Comparison of ENCODE assay signal across 21 mouse cellular contexts in genomic region chr9:63206769-63207276, GRCm38 (mm10). TPM values are rescaled to one million over a fixed set of nuclear protein-coding genes. Genes with fewer than 3 reads are reported as not detected.
A peak's percentile ranks its signal among the peaks of the same experiment; 100 is the strongest.
DNase-seq lines count a peak whose midpoint lies in the region; ATAC-seq lines count a peak whose summit lies in the region.
"Had no signal": no experiment of that assay in that cellular context is flagged by ENCODE, and none has a peak within 500 bp of the region (broad histone marks: within the 10 kb centered on the region; RNA-seq: fewer than 3 reads in every experiment).

No protein-coding gene starts in this region.

- DNase-seq in forebrain, embryonic 14.5 days (ENCODE audit: low spot score), result peak; percentile 38
- no peak for DNase-seq in forebrain, embryonic 11.5 days (ENCODE audit: low spot score)
- DNase-seq in hindbrain, embryonic 11.5 days (ENCODE audit: low spot score), result peak; percentile 56
- DNase-seq in midbrain, embryonic 11.5 days (ENCODE audit: low spot score, missing footprints), result peak; percentile 92
- DNase-seq: adrenal gland, postnatal 10 days; cerebellum, adult 11-12 months; cerebellum, adult 9-10 months; cerebellum, postnatal 25 days; gastrocnemius, postnatal 14 days; heart, postnatal 36 days had no signal

- no peaks in the 10 kb centered on the region for H3K27me3 ChIP-seq in forebrain, embryonic 14.5 days (replicated peaks; ENCODE audit: control insufficient read depth, insufficient read depth, low read length)
- H3K27me3 ChIP-seq in forebrain, embryonic 11.5 days (ENCODE audit: control insufficient read depth, insufficient read depth, low read length), result no peaks in the 10 kb centered on the region
- no peaks in the 10 kb centered on the region for H3K27me3 ChIP-seq in hindbrain, embryonic 11.5 days (ENCODE audit: control insufficient read depth, insufficient read depth, low read length)
- H3K27me3 ChIP-seq in hindbrain, embryonic 16.5 days (replicated peaks; ENCODE audit: control insufficient read depth, insufficient read depth, low read length), result no peaks in the 10 kb centered on the region
- no peaks in the 10 kb centered on the region for H3K27me3 ChIP-seq in midbrain, embryonic 11.5 days (ENCODE audit: control insufficient read depth, insufficient read depth, low read length)
- H3K27me3 ChIP-seq in midbrain, embryonic 15.5 days (replicated peaks), result no peaks in the 10 kb centered on the region
- H3K27me3 ChIP-seq in neural tube, embryonic 12.5 days (replicated peaks), result no peaks in the 10 kb centered on the region
- 0 out of 2 replicates have a peak, but pooled peaks cover 4% of the 10 kb centered on the region for H3K27me3 ChIP-seq in neural tube, embryonic 15.5 days (replicated peaks)
- H3K27me3 ChIP-seq: heart, embryonic 12.5 days; hindbrain, embryonic 15.5 days had no signal

- no peak for ATAC-seq in forebrain, embryonic 14.5 days
- ATAC-seq in forebrain, embryonic 11.5 days (replicated peaks; ENCODE audit: low FRiP score), result no peak
- ATAC-seq in hindbrain, embryonic 11.5 days (ENCODE audit: low FRiP score), result peak; percentile 56
- no peak for ATAC-seq in hindbrain, embryonic 16.5 days
- ATAC-seq in midbrain, embryonic 11.5 days (ENCODE audit: low FRiP score), result 0 out of 2 replicates have a peak, but pooled peaks have one; percentile 58
- ATAC-seq in midbrain, embryonic 15.5 days (replicated peaks), result no peak
- ATAC-seq in neural tube, embryonic 12.5 days (ENCODE audit: low FRiP score, low read depth), result no peak
- ATAC-seq in neural tube, embryonic 15.5 days (ENCODE audit: low FRiP score), result no peak
- ATAC-seq: forebrain, embryonic 16.5 days had no signal

- no peak overlapping the region for H3K4me3 ChIP-seq in forebrain, embryonic 14.5 days (ENCODE audit: low read depth, low read length)
- H3K4me3 ChIP-seq in forebrain, embryonic 11.5 days (ENCODE audit: low read depth, low read length), result no peak overlapping the region
- no peak overlapping the region for H3K4me3 ChIP-seq in hindbrain, embryonic 11.5 days (ENCODE audit: low read depth, low read length)
- H3K4me3 ChIP-seq in hindbrain, embryonic 16.5 days (ENCODE audit: low read length), result no peak overlapping the region
- no peak overlapping the region for H3K4me3 ChIP-seq in midbrain, embryonic 11.5 days (ENCODE audit: low read depth, low read length)
- H3K4me3 ChIP-seq in midbrain, embryonic 15.5 days, result no peak overlapping the region
- no peak overlapping the region for H3K4me3 ChIP-seq in neural tube, embryonic 12.5 days
- H3K4me3 ChIP-seq in neural tube, embryonic 15.5 days (replicated peaks), result no peak overlapping the region
- H3K4me3 ChIP-seq: embryonic facial prominence, embryonic 10.5 days; heart, embryonic 12.5 days; hindbrain, embryonic 15.5 days had no signal

- H3K36me3 ChIP-seq in forebrain, embryonic 14.5 days (ENCODE audit: control insufficient read depth, insufficient read depth, low read length), result no peaks in the 10 kb centered on the region
- no peaks in the 10 kb centered on the region; the same call in 1 of the 2 replicates for H3K36me3 ChIP-seq in forebrain, embryonic 11.5 days (ENCODE audit: control insufficient read depth, insufficient read depth, low read length)
- no peaks in the 10 kb centered on the region for H3K36me3 ChIP-seq in hindbrain, embryonic 11.5 days (ENCODE audit: control insufficient read depth, insufficient read depth, low read length)
- peaks cover 2% of the 10 kb centered on the region; the same call in 1 of the 2 replicates for H3K36me3 ChIP-seq in hindbrain, embryonic 16.5 days (ENCODE audit: control insufficient read depth, insufficient read depth, low read length)
- H3K36me3 ChIP-seq in midbrain, embryonic 11.5 days (ENCODE audit: control insufficient read depth, insufficient read depth, low read length), result 0 out of 2 replicates have a peak, but pooled peaks cover 2% of the 10 kb centered on the region
- no peaks in the 10 kb centered on the region for H3K36me3 ChIP-seq in midbrain, embryonic 15.5 days (replicated peaks)
- peaks cover 8% of the 10 kb centered on the region; the same call in 1 of the 2 replicates for H3K36me3 ChIP-seq in neural tube, embryonic 12.5 days
- H3K36me3 ChIP-seq in neural tube, embryonic 15.5 days, result no peaks in the 10 kb centered on the region
- H3K36me3 ChIP-seq: hindbrain, embryonic 15.5 days had no signal

- no peak overlapping the region for H3K9ac ChIP-seq in forebrain, embryonic 14.5 days (ENCODE audit: low read length)
- no peak overlapping the region for H3K9ac ChIP-seq in forebrain, embryonic 11.5 days (ENCODE audit: low read length)
- H3K9ac ChIP-seq in hindbrain, embryonic 11.5 days (ENCODE audit: low read depth, low read length), result no peak overlapping the region
- H3K9ac ChIP-seq in hindbrain, embryonic 16.5 days (ENCODE audit: low read depth, low read length), result no peak overlapping the region
- no peak overlapping the region for H3K9ac ChIP-seq in midbrain, embryonic 11.5 days (ENCODE audit: low read length)
- no peak overlapping the region for H3K9ac ChIP-seq in midbrain, embryonic 15.5 days
- no peak overlapping the region for H3K9ac ChIP-seq in neural tube, embryonic 12.5 days
- no peak overlapping the region for H3K9ac ChIP-seq in neural tube, embryonic 15.5 days (replicated peaks)
- H3K9ac ChIP-seq: heart, embryonic 12.5 days; hindbrain, embryonic 15.5 days had no signal

- 48% methylated on average over 15 of the region's 15 CpGs for WGBS in forebrain, embryonic 14.5 days
- 73% methylated on average over 15 of the region's 15 CpGs for WGBS in forebrain, embryonic 11.5 days
- WGBS in hindbrain, embryonic 11.5 days, result 40% methylated on average over 15 of the region's 15 CpGs
- 34% methylated on average over 15 of the region's 15 CpGs for WGBS in hindbrain, embryonic 16.5 days
- 47% methylated on average over 15 of the region's 15 CpGs for WGBS in midbrain, embryonic 11.5 days
- WGBS in midbrain, embryonic 15.5 days, result 31% methylated on average over 15 of the region's 15 CpGs
- whole genome bisulfite sequencing in neural tube, embryonic 12.5 days, result 39% methylated on average over 15 of the region's 15 CpGs
- 35% methylated on average over 15 of the region's 15 CpGs for whole genome bisulfite sequencing in neural tube, embryonic 15.5 days

- H3K27ac ChIP-seq in forebrain, embryonic 14.5 days (ENCODE audit: low read depth, low read length), result no peak overlapping the region
- no peak overlapping the region for H3K27ac ChIP-seq in forebrain, embryonic 11.5 days (ENCODE audit: low read depth, low read length)
- H3K27ac ChIP-seq in hindbrain, embryonic 11.5 days (ENCODE audit: low read depth, low read length), result peak overlapping the region; percentile 10; the same call in 1 of the 2 replicates
- no peak overlapping the region for H3K27ac ChIP-seq in hindbrain, embryonic 16.5 days (ENCODE audit: low read depth, low read length)
- no peak overlapping the region; the same call in 1 of the 2 replicates for H3K27ac ChIP-seq in midbrain, embryonic 11.5 days (ENCODE audit: low read depth, low read length)
- H3K27ac ChIP-seq in midbrain, embryonic 15.5 days, result no peak overlapping the region
- no peak overlapping the region for H3K27ac ChIP-seq in neural tube, embryonic 12.5 days
- H3K27ac ChIP-seq in neural tube, embryonic 15.5 days (replicated peaks), result no peak overlapping the region
- H3K27ac ChIP-seq: embryonic facial prominence, embryonic 10.5 days; hindbrain, embryonic 15.5 days had no signal

- no peaks in the 10 kb centered on the region for H3K9me3 ChIP-seq in forebrain, embryonic 14.5 days (replicated peaks; ENCODE audit: control insufficient read depth, low read length)
- H3K9me3 ChIP-seq in forebrain, embryonic 11.5 days (ENCODE audit: control insufficient read depth, low read length), result no peaks in the 10 kb centered on the region
- no peaks in the 10 kb centered on the region for H3K9me3 ChIP-seq in hindbrain, embryonic 11.5 days (ENCODE audit: control insufficient read depth, low read length)
- H3K9me3 ChIP-seq in hindbrain, embryonic 16.5 days (ENCODE audit: control insufficient read depth, low read length), result no peaks in the 10 kb centered on the region
- H3K9me3 ChIP-seq in midbrain, embryonic 11.5 days (ENCODE audit: control insufficient read depth, low read length), result no peaks in the 10 kb centered on the region
- H3K9me3 ChIP-seq in midbrain, embryonic 15.5 days, result no peaks in the 10 kb centered on the region
- H3K9me3 ChIP-seq in neural tube, embryonic 12.5 days, result no peaks in the 10 kb centered on the region
- H3K9me3 ChIP-seq in neural tube, embryonic 15.5 days (replicated peaks), result no peaks in the 10 kb centered on the region
- H3K9me3 ChIP-seq: embryonic facial prominence, embryonic 10.5 days; hindbrain, embryonic 15.5 days had no signal

- H3K4me1 ChIP-seq in forebrain, embryonic 14.5 days (ENCODE audit: control insufficient read depth, insufficient read depth, low read length), result peaks cover 4% of the 10 kb centered on the region; the same call in 1 of the 2 replicates
- H3K4me1 ChIP-seq in forebrain, embryonic 11.5 days (replicated peaks; ENCODE audit: control insufficient read depth, insufficient read depth, low read length), result no peaks in the 10 kb centered on the region; the same call in 1 of the 2 replicates
- H3K4me1 ChIP-seq in hindbrain, embryonic 11.5 days (replicated peaks; ENCODE audit: control insufficient read depth, insufficient read depth, low read length), result peaks cover 9% of the 10 kb centered on the region
- no peaks in the 10 kb centered on the region for H3K4me1 ChIP-seq in hindbrain, embryonic 16.5 days (ENCODE audit: control insufficient read depth, insufficient read depth, low read depth, low read length)
- peaks cover 14% of the 10 kb centered on the region for H3K4me1 ChIP-seq in midbrain, embryonic 11.5 days (ENCODE audit: control insufficient read depth, insufficient read depth, low read length)
- H3K4me1 ChIP-seq in midbrain, embryonic 15.5 days, result 0 out of 2 replicates have a peak, but pooled peaks cover 4% of the 10 kb centered on the region
- peaks cover 16% of the 10 kb centered on the region for H3K4me1 ChIP-seq in neural tube, embryonic 12.5 days
- no peaks in the 10 kb centered on the region for H3K4me1 ChIP-seq in neural tube, embryonic 15.5 days
- H3K4me1 ChIP-seq: embryonic facial prominence, embryonic 10.5 days had no signal

- no peak overlapping the region for H3K4me2 ChIP-seq in forebrain, embryonic 14.5 days (ENCODE audit: low read length)
- H3K4me2 ChIP-seq in forebrain, embryonic 11.5 days (ENCODE audit: low read depth, low read length, severe bottlenecking), result no peak overlapping the region
- no peak overlapping the region for H3K4me2 ChIP-seq in hindbrain, embryonic 11.5 days (replicated peaks; ENCODE audit: low read depth, low read length)
- H3K4me2 ChIP-seq in hindbrain, embryonic 16.5 days (ENCODE audit: low read length), result no peak overlapping the region
- H3K4me2 ChIP-seq in midbrain, embryonic 11.5 days, result no peak overlapping the region
- no peak overlapping the region for H3K4me2 ChIP-seq in midbrain, embryonic 15.5 days
- H3K4me2 ChIP-seq in neural tube, embryonic 12.5 days (replicated peaks), result 0 out of 2 replicates have a peak overlapping the region, but pooled peaks have one; percentile 2
- H3K4me2 ChIP-seq in neural tube, embryonic 15.5 days, result no peak overlapping the region
- H3K4me2 ChIP-seq: heart, embryonic 12.5 days; hindbrain, embryonic 15.5 days had no signal

RNA-seq across cellular contexts. Expression of gene Skor1, which starts 58.1 kb away (rescaled TPM):
- polyA plus RNA-seq in forebrain, embryonic 14.5 days (2014; fragmentation: Nextera tagmentation; extraction: Ambion mirVana), result 0.27 and 0.30 TPM in 2 replicates
- polyA plus RNA-seq in forebrain, embryonic 11.5 days (2014; fragmentation: Nextera tagmentation; extraction: Ambion mirVana), result 0.33 and 0.43 TPM in 2 replicates
- polyA plus RNA-seq in hindbrain, embryonic 11.5 days (2014; fragmentation: Nextera tagmentation; extraction: Ambion mirVana), result 6.6 and 7.4 TPM in 2 replicates
- 10.8 and 11.8 TPM in 2 replicates for polyA plus RNA-seq in hindbrain, embryonic 16.5 days (2015; fragmentation: Nextera tagmentation; extraction: Ambion mirVana)
- polyA plus RNA-seq in midbrain, embryonic 11.5 days (2014; fragmentation: Nextera tagmentation; extraction: Ambion mirVana), result 0.05 and 0.10 TPM in 2 replicates
- polyA plus RNA-seq in midbrain, embryonic 15.5 days (2015; fragmentation: Nextera tagmentation; extraction: Ambion mirVana), result 1.6 and 1.9 TPM in 2 replicates
- polyA plus RNA-seq in neural tube, embryonic 12.5 days (2016; fragmentation: Nextera tagmentation; extraction: Ambion mirVana), result 39.1 and 47.0 TPM in 2 replicates
- polyA plus RNA-seq in neural tube, embryonic 15.5 days (2015; fragmentation: Nextera tagmentation; extraction: Ambion mirVana), result 12.2 and 18.7 TPM in 2 replicates
- polyA plus RNA-seq: C2C12; heart, embryonic 12.5 days; heart, embryonic 16.5 days; intestine, embryonic 14.5 days had no signal

Comparison
In these comparisons a context has a peak if more than half of its experiments do, and no peak if none do; other contexts are left out.
1. ATAC-seq: peak in hindbrain, embryonic 11.5 days (single experiment) and midbrain, embryonic 11.5 days (single experiment); none in forebrain, embryonic 14.5 days (single experiment), forebrain, embryonic 11.5 days (single experiment), hindbrain, embryonic 16.5 days (single experiment), midbrain, embryonic 15.5 days (single experiment), neural tube, embryonic 12.5 days (single experiment) and neural tube, embryonic 15.5 days (single experiment).